Mouse (Mus musculus) intestine, embryonic 15.5 days (tissue): Measurements from ENCODE around the gene Snx29. TPM values are rescaled to one million over a fixed set of nuclear protein-coding genes. Genes with fewer than 3 reads are reported as not detected.

Experiments used
- ATAC-seq: fragments of 200-750 bp; cut with Nextera tagmentation; 2 replicates; pipeline ENCODE4 v1.8.0; 2017; ENCODE audit warnings: moderate TSS enrichment, moderate library complexity
- H3K27ac ChIP-seq: fragments of 300-500 bp; sonication (generic); 2 replicates; pipeline ENCODE4 v1.5.1; 2015; ENCODE audit warnings: mild to moderate bottlenecking, inconsistent platforms
- H3K27me3 ChIP-seq: fragments of 300-500 bp; sonication (generic); replicated peaks from 2 replicates; pipeline ENCODE4 v1.6.1; 2015; ENCODE audit warnings: inconsistent platforms
- H3K36me3 ChIP-seq: fragments of 300-500 bp; sonication (generic); 2 replicates; pipeline ENCODE4 v1.6.1; 2015; ENCODE audit warnings: inconsistent platforms
- H3K4me1 ChIP-seq: fragments of 300-500 bp; sonication (generic); replicated peaks from 2 replicates; pipeline ENCODE4 v1.6.1; 2015; ENCODE audit warnings: inconsistent platforms
- H3K4me2 ChIP-seq: fragments of 300-500 bp; sonication (generic); replicated peaks from 2 replicates; pipeline ENCODE4 v1.6.1; 2015; ENCODE audit warnings: mild to moderate bottlenecking, inconsistent platforms
- H3K4me3 ChIP-seq: fragments of 300-500 bp; sonication (generic); replicated peaks from 2 replicates; pipeline ENCODE4 v1.5.1; 2015; ENCODE audit warnings: inconsistent platforms
- H3K9ac ChIP-seq: fragments of 300-500 bp; sonication (generic); 2 replicates; pipeline ENCODE4 v1.6.1; 2015; ENCODE audit warnings: inconsistent platforms
- H3K9me3 ChIP-seq: fragments of 300-500 bp; sonication (generic); 2 replicates; pipeline ENCODE4 v1.6.1; 2016; ENCODE audit warnings: inconsistent platforms
- WGBS: fragments of 180-500 bp; shearing (Covaris S2); methylation state at CpG from one replicate; pipeline ENCODE4 v1.1.7; 2015; 5-methylcytosine and 5-hydroxymethylcytosine counted together
- polyA plus RNA-seq: library from polyadenylated mRNA; unstranded; fragments of >200 nt; fragmentation: Nextera tagmentation; extraction: Ambion mirVana; gene quantifications from 2 replicates; pipeline ENCODE4 v1.2.1, GENCODE M21; 2015

The Snx29 gene
- polyA plus RNA-seq, 1 experiment from 2014 or later = 5.7 TPM

GRCm38 (mm10) chr16:11537663-11538062 is 215.0 kb downstream of the Snx29 start:
- H3K36me3 ChIP-seq = no peaks in the 10 kb centered on the region
- H3K4me3 ChIP-seq = no peak overlapping the region
- H3K4me2 ChIP-seq = no peak overlapping the region
- no peaks in the 10 kb centered on the region for H3K9me3 ChIP-seq
- ATAC-seq = no peak
- H3K27me3 ChIP-seq = no peaks in the 10 kb centered on the region
- H3K9ac ChIP-seq = no peak overlapping the region
- WGBS = 69% methylated on average over 5 of the region's 5 CpGs
- no peaks in the 10 kb centered on the region for H3K4me1 ChIP-seq
- no peak overlapping the region for H3K27ac ChIP-seq

- H3K27ac ChIP-seq = no peak overlapping the region
- H3K27me3 ChIP-seq = no peaks in the 10 kb centered on the region
- no peaks in the 10 kb centered on the region for H3K4me1 ChIP-seq
- no peaks in the 10 kb centered on the region for H3K36me3 ChIP-seq
- ATAC-seq = no peak
- 47% methylated on average over 3 of the region's 3 CpGs for WGBS
- no peak overlapping the region for H3K4me2 ChIP-seq
- H3K4me3 ChIP-seq = no peak overlapping the region
- H3K9me3 ChIP-seq = no peaks in the 10 kb centered on the region
- no peak overlapping the region for H3K9ac ChIP-seq
Observed at GRCm38 (mm10) chr16:11538191-11538590, 215.5 kb downstream of the Snx29 start.

GRCm38 (mm10) chr16:11540961-11541360 is 218.3 kb downstream of the Snx29 start:
- Histone ChIP-seq H3K9ac (no peak overlapping the region), H3K9me3 (no peaks in the 10 kb centered on the region), H3K36me3 (no peaks in the 10 kb centered on the region), H3K27ac (no peak overlapping the region), H3K4me2 (no peak overlapping the region), H3K27me3 (no peaks in the 10 kb centered on the region), H3K4me3 (no peak overlapping the region), H3K4me1 (no peaks in the 10 kb centered on the region)
- no peak for ATAC-seq

- Histone ChIP-seq H3K36me3 (no peaks in the 10 kb centered on the region), H3K9me3 (no peaks in the 10 kb centered on the region), H3K9ac (no peak overlapping the region), H3K4me3 (no peak overlapping the region), H3K4me2 (no peak overlapping the region), H3K27me3 (no peaks in the 10 kb centered on the region), H3K4me1 (no peaks in the 10 kb centered on the region), H3K27ac (no peak overlapping the region)
- ATAC-seq = no peak
- WGBS = 87% methylated on average over 7 of the region's 7 CpGs
Observed at GRCm38 (mm10) chr16:11541769-11542168, 219.1 kb downstream of the Snx29 start.

- 90% methylated on average over 8 of the region's 8 CpGs for WGBS
- Histone ChIP-seq H3K27me3 (no peaks in the 10 kb centered on the region), H3K4me3 (no peak overlapping the region), H3K36me3 (no peaks in the 10 kb centered on the region), H3K9me3 (no peaks in the 10 kb centered on the region), H3K9ac (no peak overlapping the region), H3K4me2 (no peak overlapping the region), H3K4me1 (no peaks in the 10 kb centered on the region), H3K27ac (no peak overlapping the region)
- no peak for ATAC-seq
Observed at GRCm38 (mm10) chr16:11550043-11550725, 227.5 kb downstream of the Snx29 start.

GRCm38 (mm10) chr16:11561714-11562113 is 239.0 kb downstream of the Snx29 start:
- ATAC-seq = no peak
- Histone ChIP-seq H3K4me2 (no peak overlapping the region), H3K9ac (no peak overlapping the region), H3K27me3 (no peaks in the 10 kb centered on the region), H3K4me1 (no peaks in the 10 kb centered on the region), H3K4me3 (no peak overlapping the region), H3K27ac (no peak overlapping the region), H3K36me3 (no peaks in the 10 kb centered on the region), H3K9me3 (no peaks in the 10 kb centered on the region)
- 86% methylated on average over 2 of the region's 2 CpGs for WGBS

- Histone ChIP-seq H3K36me3 (no peaks in the 10 kb centered on the region), H3K9me3 (no peaks in the 10 kb centered on the region), H3K9ac (no peak overlapping the region), H3K4me1 (peaks cover 3% of the 10 kb centered on the region; the same call in 1 of the 2 replicates), H3K4me3 (no peak overlapping the region), H3K4me2 (no peak overlapping the region), H3K27me3 (no peaks in the 10 kb centered on the region), H3K27ac (no peak overlapping the region)
- WGBS = 67% methylated on average over 4 of the region's 4 CpGs
- no peak for ATAC-seq
Observed at GRCm38 (mm10) chr16:11563846-11564245, 241.1 kb downstream of the Snx29 start.

- no peaks in the 10 kb centered on the region for H3K27me3 ChIP-seq
- ATAC-seq = no peak
- no peaks in the 10 kb centered on the region for H3K36me3 ChIP-seq
- no peaks in the 10 kb centered on the region for H3K9me3 ChIP-seq
- H3K27ac ChIP-seq = no peak overlapping the region
- no peak overlapping the region for H3K4me3 ChIP-seq
- H3K4me2 ChIP-seq = no peak overlapping the region
- no peak overlapping the region for H3K9ac ChIP-seq
- peaks cover 3% of the 10 kb centered on the region; the same call in 1 of the 2 replicates for H3K4me1 ChIP-seq
- WGBS = 67% methylated on average over 11 of the region's 11 CpGs
Observed at GRCm38 (mm10) chr16:11565126-11565525, 242.4 kb downstream of the Snx29 start.

- Histone ChIP-seq H3K9me3 (no peaks in the 10 kb centered on the region), H3K4me3 (no peak overlapping the region), H3K9ac (no peak overlapping the region), H3K27ac (peak overlapping the region; percentile 87), H3K27me3 (no peaks in the 10 kb centered on the region), H3K4me2 (no peak overlapping the region), H3K36me3 (no peaks in the 10 kb centered on the region), H3K4me1 (peaks cover 3% of the 10 kb centered on the region; the same call in 1 of the 2 replicates)
- peak; percentile 93 for ATAC-seq
- WGBS = 61% methylated on average over 3 of the region's 3 CpGs
Observed at GRCm38 (mm10) chr16:11567594-11567993, 244.9 kb downstream of the Snx29 start.

GRCm38 (mm10) chr16:11568095-11568494 is 245.4 kb downstream of the Snx29 start:
- no peaks in the 10 kb centered on the region for H3K36me3 ChIP-seq
- H3K4me2 ChIP-seq = no peak overlapping the region
- H3K9me3 ChIP-seq = no peaks in the 10 kb centered on the region
- 64% methylated on average over 4 of the region's 4 CpGs for WGBS
- H3K4me3 ChIP-seq = no peak overlapping the region
- no peak overlapping the region for H3K9ac ChIP-seq
- peaks cover 3% of the 10 kb centered on the region; the same call in 1 of the 2 replicates for H3K4me1 ChIP-seq
- ATAC-seq = peak; percentile 69
- H3K27ac ChIP-seq = peak overlapping the region; percentile 87
- no peaks in the 10 kb centered on the region for H3K27me3 ChIP-seq

GRCm38 (mm10) chr16:11568601-11569000 is 245.9 kb downstream of the Snx29 start:
- no peaks in the 10 kb centered on the region for H3K9me3 ChIP-seq
- no peak overlapping the region for H3K4me2 ChIP-seq
- H3K36me3 ChIP-seq = no peaks in the 10 kb centered on the region
- ATAC-seq = no peak
- peak overlapping the region; percentile 87 for H3K27ac ChIP-seq
- no peak overlapping the region for H3K4me3 ChIP-seq
- peaks cover 3% of the 10 kb centered on the region; the same call in 1 of the 2 replicates for H3K4me1 ChIP-seq
- no peaks in the 10 kb centered on the region for H3K27me3 ChIP-seq
- H3K9ac ChIP-seq = no peak overlapping the region

- Histone ChIP-seq H3K4me2 (no peak overlapping the region), H3K4me3 (no peak overlapping the region), H3K27ac (0 out of 2 replicates have a peak overlapping the region, but pooled peaks have one; percentile 87), H3K9me3 (no peaks in the 10 kb centered on the region), H3K9ac (no peak overlapping the region), H3K36me3 (no peaks in the 10 kb centered on the region), H3K4me1 (peaks cover 3% of the 10 kb centered on the region; the same call in 1 of the 2 replicates), H3K27me3 (no peaks in the 10 kb centered on the region)
- ATAC-seq = no peak
- 70% methylated on average over 6 of the region's 6 CpGs for WGBS
Observed at GRCm38 (mm10) chr16:11569127-11569526, 246.4 kb downstream of the Snx29 start.

- 85% methylated on average over 2 of the region's 2 CpGs for WGBS
- Histone ChIP-seq H3K4me1 (peaks cover 3% of the 10 kb centered on the region; the same call in 1 of the 2 replicates), H3K27me3 (no peaks in the 10 kb centered on the region), H3K27ac (no peak overlapping the region), H3K36me3 (no peaks in the 10 kb centered on the region), H3K9ac (no peak overlapping the region), H3K9me3 (no peaks in the 10 kb centered on the region), H3K4me2 (no peak overlapping the region), H3K4me3 (no peak overlapping the region)
- no peak for ATAC-seq
Observed at GRCm38 (mm10) chr16:11570072-11570471, 247.4 kb downstream of the Snx29 start.
